Mouse (Mus musculus) olfactory bulb, adult 2 months (tissue): ENCODE measurements around the gene Ccdc155.

Experiments
- CTCF ChIP-seq: fragments of 200-500 bp; IDR thresholded peaks from 2 replicates; pipeline ENCODE4 v1.5.1; 2012; ENCODE audit warnings: low read depth, mild to moderate bottlenecking, low read length, moderate library complexity; ENCODE audit not compliant: insufficient read depth
- POLR2A ChIP-seq: fragments of 200-500 bp; IDR thresholded peaks from 2 replicates; pipeline ENCODE4 v1.6.1; 2012; ENCODE audit warnings: mild to moderate bottlenecking, low read depth, low read length, moderate library complexity; ENCODE audit not compliant: insufficient read depth

DNA sequence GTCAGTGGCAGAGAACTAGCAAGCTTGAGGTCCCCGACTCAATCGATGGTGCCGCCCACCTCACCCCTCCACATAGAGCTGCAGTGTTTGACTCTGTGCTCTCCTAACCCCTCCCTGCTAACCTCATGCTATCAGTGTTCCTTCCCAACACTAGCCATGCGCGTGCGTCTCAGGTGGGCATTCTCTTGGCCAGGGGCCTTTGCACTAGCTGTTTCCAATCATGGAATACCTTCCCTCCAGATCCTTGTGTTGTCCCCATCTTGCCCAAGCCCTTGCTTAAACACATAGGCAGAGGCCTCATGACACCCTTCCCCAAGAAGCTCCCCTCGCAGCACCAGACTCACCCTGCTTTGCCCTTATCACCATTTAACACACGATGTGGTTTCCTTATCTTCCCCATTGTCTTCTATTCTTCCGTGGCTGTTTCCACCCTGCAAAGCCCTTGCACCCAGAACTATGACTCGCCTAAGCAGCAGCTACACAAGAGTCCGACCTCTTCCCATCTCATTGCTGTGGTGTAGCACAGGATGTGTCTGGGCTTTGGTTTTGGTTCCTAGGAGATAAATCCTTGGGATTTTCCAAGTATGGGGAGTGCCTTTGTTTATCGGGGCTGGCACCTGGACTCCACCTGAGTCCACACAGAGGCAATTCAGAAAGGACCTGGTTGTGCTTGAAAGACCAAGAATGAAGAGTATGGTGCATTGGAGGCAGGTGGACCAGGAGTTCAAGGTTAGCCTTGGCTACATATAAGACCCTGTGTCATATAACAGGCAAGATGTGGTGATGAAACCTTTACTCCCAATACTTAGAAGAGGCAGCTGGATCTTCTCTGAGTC is 67.3 kb downstream of the Ccdc155 start:
- TF ChIP-seq POLR2A = no peak
- no peak for TF ChIP-seq CTCF
